Mouse (Mus musculus): Measurements from ENCODE around the gene Clpb.

The Clpb gene

DNA sequence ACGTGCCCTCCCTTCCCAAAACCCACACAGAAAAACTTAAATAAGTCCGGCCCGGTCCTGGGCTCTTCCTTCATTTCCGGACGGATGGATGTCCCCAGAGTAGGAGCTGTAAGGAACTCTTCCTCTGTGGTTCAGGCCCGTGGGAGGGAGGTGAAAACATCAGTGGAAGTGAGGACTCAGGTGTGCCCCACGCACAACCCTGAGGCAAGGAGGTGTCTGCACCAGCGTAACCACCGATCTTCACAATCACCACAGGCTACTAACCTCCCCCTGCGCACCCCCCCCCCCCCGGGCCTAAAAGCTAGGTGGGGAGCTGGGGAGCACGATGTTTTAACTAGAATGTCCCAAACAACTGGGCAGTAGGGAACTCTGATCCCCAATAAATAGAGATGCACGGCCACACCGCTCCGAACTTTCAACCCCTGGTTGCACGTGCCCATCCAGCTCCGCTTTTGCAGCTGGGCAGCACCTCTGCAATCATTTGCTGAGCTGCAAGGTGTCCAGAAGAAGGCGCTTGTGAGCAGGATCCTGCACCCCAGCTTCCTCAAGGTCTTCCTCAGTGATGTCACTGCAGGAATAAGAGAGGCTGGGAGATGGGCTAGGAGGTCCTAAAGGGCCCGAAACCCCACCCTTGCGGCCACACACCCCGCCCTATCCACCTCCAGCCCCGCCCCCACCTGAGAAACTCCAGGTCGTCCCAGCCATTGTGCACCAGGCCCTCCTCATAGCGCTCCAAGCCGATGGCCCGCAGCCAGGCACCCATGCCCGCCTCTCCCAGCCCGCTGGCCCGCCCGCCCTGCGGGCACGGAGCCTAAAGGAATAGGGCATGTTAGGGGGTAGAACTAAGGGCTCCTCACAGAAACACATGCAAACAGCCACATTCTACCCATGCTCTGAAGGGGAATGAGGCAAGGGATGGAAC lies 159.7 kb downstream of the Clpb start:
- DNase-seq: no peak

DNA sequence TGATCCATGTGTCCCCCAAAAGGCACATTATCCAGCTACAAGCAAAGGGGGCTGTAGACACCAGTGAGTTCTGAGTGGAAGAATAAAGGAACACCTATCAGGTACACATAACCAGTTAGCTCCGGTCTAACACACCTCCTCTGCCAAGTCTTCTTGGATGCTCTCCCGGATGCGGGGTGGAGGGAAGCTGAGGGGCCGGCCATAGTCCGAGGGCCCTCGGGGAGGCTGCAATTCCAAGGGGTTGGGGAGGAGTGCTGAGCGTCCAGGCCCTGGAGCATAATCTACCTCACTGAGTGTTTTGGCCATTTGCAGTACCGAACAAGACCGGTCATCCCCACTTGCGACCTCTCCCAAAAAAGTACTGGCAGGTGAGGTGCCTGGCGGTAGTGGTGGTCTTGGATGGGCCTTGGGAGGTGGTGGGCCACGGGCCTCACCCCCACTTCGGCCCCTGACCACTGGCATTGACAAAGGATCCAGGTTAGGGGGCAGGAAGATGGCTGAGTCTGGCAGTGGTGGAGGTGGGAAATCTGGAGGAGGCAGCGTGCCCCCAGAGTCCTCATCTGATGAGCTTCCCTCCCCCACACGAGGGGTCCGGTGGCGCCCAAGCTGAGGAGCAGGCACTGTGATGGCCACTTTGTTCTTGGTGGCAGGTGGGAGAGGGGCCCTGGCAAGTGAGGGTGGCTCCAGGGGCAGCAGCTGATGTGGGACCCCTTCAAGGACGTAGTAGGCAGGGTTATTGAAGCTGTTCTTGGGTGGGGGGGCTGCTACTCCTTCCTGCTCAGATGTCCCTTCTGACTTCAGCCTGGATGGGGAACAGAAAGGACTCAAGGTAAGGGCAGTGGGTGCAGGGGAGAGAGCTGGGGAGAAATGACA lies 160.6 kb downstream of the Clpb start:
- DNase-seq: no peak

DNA sequence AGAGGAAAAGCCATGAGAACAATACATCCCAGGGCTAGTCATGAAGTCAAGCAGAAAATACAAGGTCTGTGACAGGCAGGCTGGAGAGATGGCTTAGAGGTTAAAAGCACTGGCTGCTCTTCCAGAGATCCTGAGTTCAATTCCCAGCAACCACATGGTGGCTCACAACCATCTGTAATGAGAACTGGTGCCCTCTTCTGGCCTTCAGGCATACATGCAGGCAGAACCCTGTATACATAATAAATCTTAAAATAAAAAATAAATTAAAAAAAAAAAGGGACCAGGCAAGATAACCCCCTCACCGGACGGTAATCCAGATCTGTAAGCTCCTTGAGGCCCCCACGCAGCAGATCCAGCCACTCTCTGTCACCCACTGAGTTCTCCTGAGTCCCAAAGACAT lies 166.9 kb downstream of the Clpb start:
- DNase-seq: no peak

DNA sequence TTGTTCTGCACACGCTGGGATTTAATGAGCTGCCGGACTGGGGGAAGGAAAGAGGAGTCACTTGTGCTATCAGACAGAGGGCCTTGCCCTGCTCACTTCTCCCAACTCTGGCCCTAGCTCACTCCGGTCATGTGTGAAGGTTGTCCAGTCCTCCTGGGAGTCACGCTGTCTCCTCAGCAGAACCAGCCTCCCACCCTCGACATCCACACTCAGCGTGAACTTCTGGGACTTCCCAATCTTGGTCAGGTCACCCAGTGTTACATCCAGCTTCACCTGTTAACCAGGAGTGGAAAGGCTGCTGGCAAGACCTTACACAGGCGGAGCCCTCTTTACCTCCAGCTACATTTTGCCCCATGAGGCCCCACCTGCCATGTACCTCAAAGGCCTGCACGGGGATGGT lies 168.0 kb downstream of the Clpb start:
- DNase-seq: no peak

DNA sequence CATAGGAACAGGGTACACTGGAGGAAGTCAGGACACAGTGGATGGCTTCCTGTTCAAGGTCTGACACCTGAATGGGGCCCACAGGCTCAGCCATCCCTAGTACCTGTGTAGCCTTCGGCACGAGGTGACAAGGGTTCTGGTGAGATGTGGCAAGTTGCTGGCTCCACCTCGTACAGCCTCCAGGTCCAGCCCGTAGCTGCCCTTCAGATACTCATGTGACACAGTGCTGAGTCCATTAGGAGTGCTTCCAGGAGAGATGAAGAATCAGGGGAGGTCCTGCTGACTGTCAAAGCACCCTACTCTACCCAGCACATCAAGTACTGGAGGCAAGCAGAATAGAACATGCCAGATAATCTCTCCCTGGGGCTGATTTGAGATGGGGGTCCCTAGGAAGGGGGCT lies 168.9 kb downstream of the Clpb start:
- no peak for DNase-seq

DNA sequence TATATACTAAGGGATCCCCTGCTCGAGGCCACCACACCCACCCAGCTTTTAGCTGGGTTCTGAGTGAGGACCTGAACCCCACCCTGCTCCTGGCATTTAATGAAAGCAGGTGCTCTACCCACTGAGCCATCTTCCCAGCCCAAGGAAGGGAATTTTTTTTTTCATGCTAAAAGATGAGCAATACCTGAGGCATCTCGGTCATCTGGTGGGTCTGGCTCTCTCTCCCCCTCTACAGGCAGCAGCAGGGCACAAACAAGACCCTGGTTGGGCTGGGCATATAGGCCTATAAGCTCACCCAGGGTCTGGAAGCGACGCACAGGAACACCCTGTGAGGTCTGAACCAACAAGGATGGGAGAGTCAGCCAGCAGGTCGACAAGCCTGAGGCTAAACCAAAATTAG lies 169.9 kb downstream of the Clpb start:
- DNase-seq: no peak

DNA sequence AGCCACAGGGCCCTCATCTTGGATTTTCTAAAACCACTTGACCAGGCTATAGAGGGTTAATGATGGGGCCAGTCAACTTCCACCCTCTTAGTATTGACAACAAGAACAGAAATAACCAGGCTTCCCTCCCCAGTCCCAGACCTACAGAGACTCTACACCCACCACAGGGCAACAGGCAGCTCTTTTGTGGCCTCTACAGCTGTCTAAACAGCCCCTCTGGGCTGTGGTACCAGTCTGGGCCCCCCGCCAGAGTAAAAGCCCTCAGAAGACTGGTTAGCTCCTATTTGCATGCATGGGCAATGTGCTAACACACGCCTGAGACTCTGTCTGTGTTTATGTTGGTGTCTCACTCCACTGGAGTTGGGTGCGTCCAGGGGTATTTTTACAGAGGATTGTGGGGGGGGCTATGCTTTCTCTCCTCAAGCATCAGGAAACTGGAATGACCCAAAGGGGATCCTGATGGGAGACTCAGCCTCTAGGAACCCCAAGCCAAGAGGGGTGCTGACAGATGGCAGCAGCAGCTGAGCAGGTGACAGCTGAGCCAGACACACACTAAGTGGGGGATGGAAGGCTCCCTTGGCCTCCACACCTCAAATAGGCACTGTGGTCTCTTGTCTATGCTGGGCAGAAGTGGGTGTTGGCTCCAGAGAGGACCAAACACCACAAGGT lies 170.6 kb downstream of the Clpb start:
- no peak for DNase-seq

DNA sequence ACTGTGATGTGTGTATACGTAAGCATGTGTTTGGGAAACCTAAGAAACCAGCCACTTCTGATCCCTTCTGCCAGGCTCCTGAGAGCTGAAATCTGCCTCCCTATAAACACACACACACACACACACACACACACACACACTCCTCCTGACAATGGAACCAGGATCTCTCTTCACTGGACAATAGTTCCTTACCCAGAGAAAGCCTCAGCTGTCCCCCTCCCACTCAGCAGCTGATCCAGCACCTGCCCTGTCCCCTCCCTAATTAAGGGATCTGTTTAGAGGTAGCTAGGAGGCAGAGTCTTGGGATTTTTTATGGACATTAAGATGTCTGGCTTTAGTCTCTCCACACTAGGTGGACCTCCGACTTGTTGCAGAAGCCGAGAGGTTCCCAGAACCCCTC lies 171.5 kb downstream of the Clpb start:
- no peak for DNase-seq

DNA sequence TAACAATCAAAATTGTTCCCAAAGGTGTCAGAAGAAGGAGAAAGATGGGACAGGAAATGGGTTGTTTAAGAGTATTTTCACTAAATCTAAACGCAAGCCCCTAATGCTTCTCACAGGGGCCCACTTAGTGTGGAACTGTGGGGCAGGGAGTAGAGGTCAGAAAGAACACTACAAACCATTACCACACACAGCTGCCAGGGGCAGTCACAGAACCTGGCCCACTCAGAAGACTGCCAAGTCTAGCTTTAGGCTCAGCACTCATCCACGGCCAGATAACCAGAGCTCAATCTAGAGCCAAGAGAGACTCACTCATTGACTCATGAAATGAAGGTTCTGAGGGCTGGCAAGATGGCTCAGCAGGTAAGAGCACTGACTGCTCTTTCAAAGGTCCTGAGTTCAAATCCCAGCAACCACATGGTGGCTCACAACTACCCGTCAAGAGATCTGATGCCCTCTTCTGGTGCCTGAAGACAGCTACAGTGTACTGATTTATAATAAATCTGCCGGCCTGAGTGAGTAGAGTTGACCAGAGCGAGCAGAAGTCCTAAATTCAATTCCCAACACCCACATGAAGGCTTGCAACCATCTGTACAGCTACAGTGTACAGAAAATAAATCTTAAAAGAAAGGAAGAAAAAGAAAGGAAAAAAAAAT lies 172.2 kb downstream of the Clpb start:
- no peak for DNase-seq

DNA sequence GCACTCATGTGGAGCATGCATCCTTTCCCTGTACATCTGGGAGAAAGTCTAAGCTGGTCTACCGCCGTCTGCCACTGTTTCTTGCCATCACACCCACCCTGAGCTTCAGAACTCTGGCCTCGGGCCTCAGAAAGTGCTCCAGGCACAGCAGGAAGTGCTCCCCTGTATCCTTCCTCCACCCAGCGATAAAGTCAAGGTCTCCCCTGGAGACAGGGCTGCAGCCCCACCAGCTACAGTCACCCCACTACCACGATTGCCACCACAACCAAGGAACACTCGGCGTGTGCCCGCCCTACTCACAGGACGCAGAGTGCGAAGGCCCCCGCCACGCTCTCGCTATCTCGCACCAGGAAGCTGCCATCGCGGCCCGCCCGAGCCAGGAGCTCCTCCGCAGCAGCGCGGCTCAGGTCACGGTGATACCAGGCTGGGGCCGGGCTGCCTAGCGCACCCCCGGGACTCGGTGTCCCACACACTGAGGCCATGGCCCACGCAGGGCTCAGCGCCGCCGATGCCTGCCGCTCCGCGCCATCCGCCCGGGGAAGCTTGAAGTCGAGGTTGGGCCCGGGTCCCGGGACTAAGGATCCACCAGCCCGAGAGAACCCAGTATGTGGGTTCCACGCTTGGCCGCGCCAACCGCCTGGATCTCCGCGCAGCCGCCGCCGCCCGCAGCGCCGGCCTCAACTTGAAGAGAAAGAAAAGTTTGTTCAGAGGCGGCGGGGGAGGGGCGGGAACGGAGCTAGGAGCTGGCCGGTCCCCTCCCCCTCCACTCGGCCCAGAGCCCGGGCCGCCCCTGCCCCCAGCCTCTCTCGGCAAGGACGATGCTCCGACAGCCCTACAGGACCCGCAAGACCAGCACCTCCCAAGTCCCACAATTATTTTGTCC lies 173.1 kb downstream of the Clpb start:
- DNase-seq: peak; percentile 69 to 72

DNA sequence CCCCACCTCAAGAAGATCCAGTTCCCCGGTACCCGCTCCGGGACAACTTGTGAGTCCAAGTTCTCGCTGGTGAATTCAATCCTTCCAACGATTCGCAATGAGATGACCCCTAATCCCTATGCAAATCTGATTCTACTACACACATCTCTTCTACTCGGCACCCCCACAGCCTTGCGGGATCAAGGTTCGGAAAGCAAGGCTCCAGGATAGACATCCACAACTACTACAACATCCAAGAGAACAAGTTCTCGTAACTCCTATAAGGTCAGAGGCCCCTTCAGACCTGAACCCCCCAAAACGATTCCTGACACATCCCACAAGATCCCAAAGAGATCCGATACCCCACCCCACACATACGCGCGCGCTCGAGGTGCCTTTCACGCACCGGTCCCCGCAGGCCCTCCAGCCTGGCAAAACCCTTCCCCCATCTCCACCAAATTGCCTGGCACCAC lies 173.7 kb downstream of the Clpb start:
- peak in 1 of 2 experiments; percentile 28 for DNase-seq

DNA sequence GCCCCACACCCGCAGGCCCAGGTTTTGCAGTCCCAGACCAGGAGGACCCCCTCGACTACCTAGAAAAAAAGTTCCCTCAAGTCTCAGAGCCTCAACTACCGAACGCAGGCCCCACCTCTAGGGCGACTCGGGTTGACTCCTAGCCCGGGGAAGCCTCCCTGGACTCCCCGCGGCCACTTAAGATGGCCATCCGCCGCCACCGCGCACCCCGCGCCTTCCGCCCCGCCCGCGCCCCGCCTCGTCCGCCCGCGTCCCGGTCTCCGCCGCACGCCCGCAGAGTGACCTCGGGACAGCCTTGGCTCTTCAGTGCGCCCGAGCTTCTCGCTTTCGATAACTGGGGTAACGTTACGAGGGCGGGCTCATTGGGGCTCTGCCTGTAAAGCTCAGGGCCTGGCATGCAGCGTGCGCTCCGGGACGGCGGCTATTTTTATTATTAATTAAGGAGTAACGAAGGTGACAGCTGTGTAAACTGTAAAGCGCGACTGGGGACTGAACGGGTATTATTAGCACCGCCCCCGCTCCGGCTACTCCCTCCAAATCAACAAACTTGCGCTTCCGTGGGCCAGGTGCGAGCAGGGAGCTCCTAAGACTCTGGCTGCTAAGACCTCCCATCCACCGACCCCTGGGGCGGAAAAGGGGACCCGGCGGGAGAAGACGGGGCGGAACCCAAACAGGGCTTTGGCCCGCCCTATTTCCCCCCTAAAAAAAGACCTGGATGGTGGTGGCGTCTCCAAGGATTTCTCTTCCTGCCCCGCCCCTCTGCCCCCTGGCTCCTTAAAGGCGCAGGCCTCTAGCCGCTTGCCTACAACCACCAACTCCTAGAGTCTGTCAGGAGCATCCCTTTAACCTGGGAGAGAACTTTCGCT lies 174.4 kb downstream of the Clpb start, which contains the start of gene Inppl1:
Gene Inppl1, minus strand, starts transcription at position 624 of the 866 bp plus-strand sequence.
- peak; percentile 54 to 57 for DNase-seq

DNA sequence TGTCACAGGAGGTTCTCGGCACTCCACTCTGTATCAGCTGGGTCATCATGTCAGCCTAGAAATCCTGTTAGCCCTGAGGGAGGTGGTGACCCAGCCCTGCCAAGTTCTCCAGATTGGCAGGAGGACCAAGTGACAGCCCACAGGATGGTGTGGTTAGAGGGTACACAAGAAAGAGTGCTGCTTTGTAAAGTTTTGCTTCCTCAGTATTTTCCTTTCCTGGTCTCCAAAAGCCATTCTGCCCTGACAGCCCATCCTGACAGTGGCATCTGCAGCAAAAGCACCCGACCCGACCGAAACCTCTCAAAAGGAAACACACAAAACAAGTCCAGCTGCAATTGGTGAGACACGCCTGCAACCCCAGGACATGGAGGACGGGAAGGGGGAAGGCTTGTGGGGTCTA lies 180.8 kb downstream of the Clpb start:
- no peak for DNase-seq

Measured in B cell, adult 2 months (primary cell).